Mouse (Mus musculus) adrenal gland, postnatal 25 days (tissue): ENCODE results near the gene 2200002D01Rik. TPM values are rescaled to one million over a fixed set of nuclear protein-coding genes. Genes with fewer than 3 reads are reported as not detected.
A peak's percentile ranks its signal among the peaks of the same experiment; 100 is the strongest.

ENCODE experiments used
- DNase-seq: peaks from one replicate; pipeline ENCODE4 v3.0.0; 2021; ENCODE audit warnings: mixed read lengths
- long read RNA-seq: library from polyadenylated mRNA; stranded (forward); transcript quantifications from one replicate; pipeline ENCODE4 v2.0.0, GENCODE M21; 2021
- total RNA-seq: library from RNA; stranded (reverse); gene quantifications from 2 replicates; pipeline ENCODE4 v1.2.3, GENCODE M21; 2021

2200002D01Rik gene
- 0.86 and 2.0 TPM in 2 replicates for total RNA-seq
- long read RNA-seq, partial matches to known transcripts = 1 of 3 reads
- long read RNA-seq, other reads (novel, unspliced or antisense) = 0 of 3 reads

GRCm38 (mm10) chr7:29248261-29248841, at the start of gene 2200002D01Rik:
2200002D01Rik (minus strand) TSS chr7:29248466.
- peak; percentile 46 for DNase-seq

- no peak for DNase-seq
Observed at GRCm38 (mm10) chr7:29296998-29297397, 48.7 kb upstream of the 2200002D01Rik start.

DNA sequence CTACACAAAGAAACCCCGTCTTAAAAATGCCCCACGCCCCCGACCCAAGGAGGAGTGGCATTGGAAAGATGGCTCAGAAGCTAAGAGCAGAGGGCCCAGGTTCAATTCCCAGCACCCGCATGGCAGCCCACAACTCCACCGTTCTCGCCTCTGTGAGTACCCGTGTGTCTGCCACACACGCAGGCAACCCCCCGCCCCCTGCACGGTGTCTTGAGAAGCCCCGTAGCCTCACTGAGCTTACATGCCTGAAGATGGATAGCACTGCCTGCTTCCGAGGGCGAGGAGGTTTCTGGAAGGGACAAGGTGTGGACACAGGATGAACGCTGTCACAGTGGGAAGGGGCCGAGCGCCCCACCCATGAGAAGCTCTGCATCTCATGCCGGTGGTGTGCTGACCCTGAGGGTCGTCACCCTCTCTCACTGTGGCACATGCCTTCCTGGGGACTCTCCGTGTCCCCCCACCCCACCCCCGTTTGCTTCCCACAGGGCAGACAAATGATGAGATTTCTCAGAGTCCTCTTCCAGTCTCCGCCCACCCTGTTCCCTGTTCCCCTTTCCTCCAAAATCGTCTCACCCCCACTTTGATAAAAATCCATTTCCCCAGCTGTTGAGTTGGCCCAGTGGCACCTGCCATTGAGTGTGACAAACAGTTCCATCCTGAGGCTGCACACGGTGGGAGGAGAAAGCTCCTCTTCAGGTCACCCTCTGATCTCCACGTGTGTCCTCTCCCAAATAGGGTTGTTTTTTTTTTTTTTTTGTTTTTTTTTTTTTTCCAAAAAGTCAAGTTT, 47.8 kb upstream of the 2200002D01Rik start:
- no peak for DNase-seq

- DNase-seq = no peak
Observed at GRCm38 (mm10) chr7:29294111-29294761, 46.0 kb upstream of the 2200002D01Rik start.

DNA sequence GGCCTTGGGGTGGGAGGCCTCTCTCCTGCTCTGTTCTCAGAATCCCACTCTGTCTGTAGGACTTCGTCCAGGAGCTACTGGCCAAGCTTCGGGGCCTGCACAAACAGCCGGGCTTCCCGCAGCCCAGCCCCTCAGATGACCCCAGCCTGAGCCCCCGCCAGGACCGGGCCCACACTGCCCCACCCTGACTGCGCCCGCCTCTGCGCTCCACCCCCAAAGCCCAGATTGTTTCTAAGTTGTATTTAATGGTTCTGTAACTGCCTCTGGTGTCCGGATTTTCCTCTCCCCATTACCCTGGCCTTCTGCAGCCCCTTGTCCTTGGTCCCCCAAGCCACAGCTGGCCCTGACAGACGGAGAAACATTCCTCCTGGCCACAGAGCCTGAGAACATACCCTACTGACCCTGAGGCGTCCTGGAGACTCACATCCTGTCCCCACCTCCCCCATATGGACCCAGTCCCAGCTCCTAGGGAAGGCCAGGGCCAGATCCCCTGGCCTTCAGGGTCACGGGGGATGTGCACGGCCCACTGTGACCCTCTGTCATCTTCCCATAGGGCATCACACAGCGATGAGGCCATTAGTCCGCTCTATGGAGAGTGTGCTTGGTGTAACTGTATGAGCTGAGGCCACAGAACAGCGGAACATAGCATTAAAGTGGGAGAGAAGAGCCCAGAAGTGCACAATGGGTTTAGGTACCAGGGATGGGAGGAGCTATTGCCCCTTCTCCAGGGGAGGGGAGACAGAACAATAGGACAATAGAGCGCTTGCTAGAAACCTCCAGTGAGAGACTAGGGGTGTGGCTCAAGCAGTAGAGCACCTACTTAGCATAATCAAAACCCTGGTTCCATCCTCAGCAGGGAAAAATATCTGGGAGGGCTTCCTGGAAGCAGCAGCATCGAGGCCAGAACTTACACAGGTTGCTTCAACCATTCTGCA, 45.1 kb upstream of the 2200002D01Rik start:
- DNase-seq = no peak

DNA sequence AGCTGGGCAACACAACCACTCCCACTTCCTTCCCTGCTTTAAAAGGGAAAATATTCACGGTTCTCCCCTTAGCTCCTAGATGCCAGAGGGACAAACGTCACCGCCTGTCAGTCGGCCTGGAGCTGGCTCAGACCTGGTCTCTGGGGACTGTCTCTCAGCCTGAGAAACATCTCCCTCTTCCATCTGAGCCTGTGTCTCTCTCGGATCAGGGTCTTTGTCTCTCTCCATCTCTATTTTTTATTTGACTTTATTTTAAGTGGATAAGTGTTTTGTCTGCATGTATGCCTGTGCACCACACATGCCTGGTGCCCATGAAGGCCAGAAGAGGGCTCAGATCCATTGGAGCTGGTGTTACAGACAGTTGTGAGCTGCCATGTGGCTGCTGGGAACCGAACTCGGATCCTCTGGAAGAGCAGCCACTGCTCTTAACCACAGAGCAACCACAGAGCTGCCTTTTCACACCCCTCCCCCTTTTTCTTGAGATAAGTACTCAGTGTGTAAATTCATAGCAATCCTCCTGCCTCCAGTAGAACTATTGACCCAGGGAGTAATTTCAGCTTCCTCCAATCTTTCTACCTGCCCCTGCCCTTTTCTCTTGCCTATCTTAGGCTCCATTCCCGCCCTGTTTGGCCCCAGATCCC, 44.3 kb upstream of the 2200002D01Rik start:
- no peak for DNase-seq

DNA sequence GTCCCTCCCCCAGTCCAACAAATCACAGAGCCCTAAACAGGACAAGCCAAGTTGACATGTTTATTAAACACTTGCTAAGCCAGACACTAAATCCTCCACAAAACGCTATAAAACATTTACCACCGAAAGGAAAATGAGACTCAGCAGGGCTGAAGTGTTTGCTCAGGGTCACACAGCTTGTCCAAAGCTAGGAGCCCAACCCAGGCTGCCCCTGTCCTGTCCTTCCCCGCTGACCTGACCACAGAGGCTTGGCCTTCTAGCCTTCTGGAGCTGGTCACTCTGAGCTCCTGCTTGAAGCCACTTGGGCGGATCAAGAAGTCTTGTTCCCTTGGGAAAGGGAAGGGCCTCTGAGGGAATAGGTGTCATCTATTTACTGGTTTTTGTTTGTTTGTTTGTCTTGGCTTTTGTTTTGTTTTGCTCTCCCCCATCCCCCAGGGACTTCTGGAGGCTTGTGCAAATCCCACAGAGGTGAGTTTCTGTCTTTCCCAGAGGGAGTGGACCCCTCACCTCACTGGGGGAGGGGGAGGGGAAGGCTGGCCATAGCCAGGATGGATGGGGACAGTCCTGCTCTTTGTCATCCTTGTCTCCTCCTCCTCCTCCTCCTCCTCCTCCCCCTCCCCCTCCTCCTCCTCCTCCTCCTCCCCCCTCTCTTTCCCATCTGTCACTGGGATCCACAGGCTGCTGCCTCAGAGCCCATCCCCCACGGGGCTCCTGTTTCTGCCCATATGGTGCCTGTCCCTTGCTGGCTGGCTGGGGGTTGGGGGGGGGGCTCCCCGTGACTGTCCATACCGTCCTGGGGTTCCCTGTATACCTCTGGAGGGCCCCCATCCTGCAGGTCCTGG, 43.6 kb upstream of the 2200002D01Rik start:
- DNase-seq = no peak

DNA sequence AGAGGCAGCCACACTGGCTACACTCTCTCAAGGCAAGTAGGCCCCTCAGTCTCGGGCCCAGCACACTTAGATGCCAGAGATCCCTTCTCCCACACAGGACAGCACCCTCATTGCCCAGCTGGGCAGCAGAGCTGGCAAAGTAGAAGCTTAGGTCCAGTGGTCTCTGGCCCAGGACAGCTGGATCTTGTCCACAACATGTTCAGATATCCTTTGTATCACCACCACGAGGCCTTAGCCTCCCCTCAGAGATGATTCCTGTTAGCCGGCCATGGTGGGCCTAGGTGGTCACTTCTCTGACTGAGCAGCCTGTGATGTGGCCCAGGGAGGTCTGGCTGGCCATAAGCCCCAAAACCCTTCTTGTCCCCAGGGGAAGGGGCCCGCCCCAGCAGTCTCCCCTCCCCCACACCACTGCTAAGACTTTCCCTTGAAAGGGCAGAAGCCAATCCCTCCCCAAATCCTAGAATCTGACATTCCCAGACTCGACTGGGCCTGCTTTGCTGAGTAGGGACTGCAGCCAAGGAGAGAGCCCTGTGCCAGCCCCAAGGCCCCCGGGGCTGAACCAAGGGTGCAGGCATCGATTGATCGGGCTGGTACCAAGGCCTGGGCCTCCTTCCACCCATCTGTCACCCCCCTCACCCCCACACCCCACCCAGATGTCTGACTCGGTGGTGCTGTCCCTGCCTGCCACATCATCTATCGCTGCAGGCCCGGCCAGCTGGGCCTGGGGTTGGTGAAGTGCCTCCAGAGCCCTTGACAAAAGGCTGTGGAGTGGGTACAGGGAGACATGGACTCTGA, 42.6 kb upstream of the 2200002D01Rik start:
- no peak for DNase-seq

GRCm38 (mm10) chr7:29289856-29290255, 41.6 kb upstream of the 2200002D01Rik start:
- DNase-seq = no peak

GRCm38 (mm10) chr7:29288942-29289638, 40.8 kb upstream of the 2200002D01Rik start, which contains the start of gene Ppp1r14a:
Ppp1r14a (plus strand) TSS chr7:29289308.
- peak; percentile 69 for DNase-seq

DNA sequence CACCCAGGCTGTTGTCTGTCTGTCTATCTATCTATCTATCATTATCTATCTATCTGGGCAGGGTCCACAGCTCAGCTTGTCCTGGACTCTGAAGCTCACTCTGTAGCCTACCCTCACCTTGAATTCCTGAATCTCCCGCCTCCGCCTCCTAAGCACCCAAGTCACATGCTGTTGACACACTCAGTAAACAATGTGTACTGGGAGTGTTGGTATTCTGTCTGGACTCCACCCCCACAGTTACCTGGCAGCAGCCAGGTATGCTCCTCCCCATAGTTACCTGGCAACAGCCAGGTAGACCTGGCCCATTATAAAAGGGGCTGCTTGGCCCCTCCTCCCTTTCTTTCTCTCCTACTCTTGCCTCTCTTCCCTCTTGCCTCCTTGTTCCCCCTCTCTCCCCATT, 39.8 kb upstream of the 2200002D01Rik start:
- no peak for DNase-seq

GRCm38 (mm10) chr7:29287481-29287880, 39.2 kb upstream of the 2200002D01Rik start:
- no peak for DNase-seq

DNA sequence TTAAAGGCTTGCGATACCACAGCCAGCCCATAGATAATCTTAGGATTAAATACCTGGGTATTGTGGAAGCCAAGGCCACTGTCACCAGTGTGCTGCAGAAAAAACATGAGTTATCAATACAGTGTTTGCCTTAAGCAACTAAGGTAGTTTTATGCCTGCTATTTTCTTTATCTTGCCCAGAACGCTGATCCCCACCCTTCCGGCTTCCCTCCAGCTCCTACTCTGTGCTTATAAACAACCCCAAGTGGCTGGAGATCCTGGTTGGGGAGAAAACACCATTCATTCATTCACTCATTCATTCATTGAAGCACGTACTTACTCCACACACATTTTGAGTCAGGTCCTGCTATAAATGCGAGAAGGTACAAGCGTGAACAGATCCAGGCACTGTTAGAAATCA, 36.3 kb upstream of the 2200002D01Rik start:
- DNase-seq = no peak

GRCm38 (mm10) chr7:29283876-29284275, 35.6 kb upstream of the 2200002D01Rik start:
- no peak for DNase-seq

DNA sequence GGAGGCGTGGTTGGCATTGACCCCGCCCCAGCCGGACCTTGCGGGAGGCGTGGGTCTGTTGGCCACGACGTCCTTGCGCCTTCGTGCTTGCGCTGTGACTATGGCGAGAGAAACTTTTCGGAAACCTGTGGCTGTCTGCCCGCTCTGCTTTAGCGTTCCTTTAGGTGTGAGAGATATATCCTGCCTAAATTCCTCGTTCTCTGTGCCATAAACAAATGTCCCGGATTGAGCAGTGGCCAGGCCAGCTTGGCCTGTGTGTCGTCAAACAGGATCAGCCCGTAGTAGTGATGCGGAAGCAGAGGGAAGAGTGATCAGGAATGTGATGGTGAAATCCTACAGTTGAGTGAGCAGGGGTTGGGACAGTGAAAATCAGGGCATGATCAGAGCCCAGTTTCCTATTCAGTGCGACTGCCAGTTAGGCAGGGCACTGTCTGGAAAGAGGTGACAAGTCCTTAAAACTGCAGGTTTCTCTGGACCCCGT, 33.8 kb upstream of the 2200002D01Rik start:
- DNase-seq = no peak

- DNase-seq = peak; percentile 75
Observed at GRCm38 (mm10) chr7:29281201-29282073, 33.2 kb upstream of the 2200002D01Rik start, which contains the start of gene Spint2. Spint2 (minus strand) TSS chr7:29281912.

DNA sequence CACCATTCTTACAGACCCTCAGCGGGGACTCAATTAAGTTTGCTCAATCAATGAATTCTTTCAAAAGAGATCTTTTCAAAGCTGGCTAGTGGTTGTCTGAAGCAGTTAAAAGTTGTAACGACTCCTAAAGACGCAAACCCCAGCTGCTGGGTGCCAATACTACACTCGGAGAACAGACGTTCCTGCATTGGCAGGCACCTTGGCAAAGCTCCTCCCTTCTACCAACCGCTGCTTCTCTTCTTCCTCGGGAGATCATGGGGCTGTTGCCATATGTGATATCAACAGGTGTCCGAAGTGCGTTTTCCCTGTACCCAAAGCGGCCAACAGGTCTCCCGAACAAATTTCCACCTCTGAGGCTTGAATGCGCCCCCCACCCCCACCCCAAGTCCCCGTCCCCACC, 32.5 kb upstream of the 2200002D01Rik start:
- no peak for DNase-seq

DNA sequence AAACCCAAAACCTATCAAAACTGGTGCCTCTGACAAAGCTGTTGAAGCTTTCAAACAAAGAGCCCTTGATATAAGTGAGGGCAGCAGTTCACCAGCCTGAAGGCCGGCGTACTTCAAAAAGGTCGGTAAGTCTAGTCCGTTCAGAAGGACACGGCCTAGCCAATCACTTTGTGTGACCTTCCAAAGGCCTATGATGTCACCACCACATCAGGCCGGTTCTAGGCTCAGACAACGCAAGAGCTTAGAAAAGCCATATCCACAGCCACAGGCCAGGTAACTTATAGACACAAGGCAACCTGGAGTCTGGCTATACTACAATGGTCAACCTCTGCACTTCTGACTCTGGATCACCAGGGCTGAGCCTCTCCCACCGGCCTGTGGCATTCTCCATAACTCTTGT, 31.7 kb upstream of the 2200002D01Rik start:
- no peak for DNase-seq
